Mouse (Mus musculus) lung, postnatal 0 days (tissue): ENCODE data around the gene Kif2c.

ENCODE experiments used
- CTCF ChIP-seq: IDR thresholded peaks from 2 replicates; pipeline ENCODE4 v1.5.1; 2016; ENCODE audit warnings: antibody characterized with exemption, mild to moderate bottlenecking
- EP300 ChIP-seq: IDR thresholded peaks from 2 replicates; pipeline ENCODE4 v1.6.1; 2016; ENCODE audit warnings: antibody characterized with exemption, mild to moderate bottlenecking, control low read depth

- TF ChIP-seq CTCF (no peak), EP300 (no peak)
Observed at GRCm38 (mm10) chr4:117214250-117214649, 31.8 kb upstream of the Kif2c start.
